Mouse (Mus musculus): ENCODE results near the gene Iqcj. TPM values are rescaled to one million over a fixed set of nuclear protein-coding genes. Genes with fewer than 3 reads are reported as not detected.

The Iqcj gene
- total RNA-seq, 1 experiment = not detected

DNA sequence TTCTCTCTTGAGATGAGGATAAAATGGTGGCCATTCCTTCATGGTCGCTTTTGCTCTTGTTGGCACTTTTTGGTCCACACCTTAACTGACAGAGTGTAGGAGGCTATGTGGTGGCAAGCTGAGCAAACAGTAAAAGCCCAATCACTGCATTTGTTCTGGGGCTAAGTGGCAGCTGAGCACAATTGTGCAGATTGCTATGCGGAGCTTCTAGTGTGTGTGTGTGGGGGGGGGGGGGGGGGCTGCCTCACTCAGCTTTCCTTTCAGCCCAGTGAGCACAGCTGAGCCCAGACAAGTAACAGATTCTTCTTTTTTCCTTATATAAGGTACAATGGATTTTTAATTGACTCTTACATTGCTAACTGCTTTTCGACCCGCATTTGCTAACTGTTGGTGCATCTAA, 110.4 kb downstream of the Iqcj start:
- H3K4me1 ChIP-seq (ENCODE audit: control insufficient read depth in 2 of 2, insufficient read depth in 2 of 2, low read length in 2 of 2, poor library complexity in 1 of 2) = no peaks in the 10 kb centered on the region
- H3K27ac ChIP-seq (ENCODE audit: insufficient read depth, low read depth, low read length, poor library complexity, severe bottlenecking) = no peak overlapping the region
- in situ Hi-C loops (cut with MboI; ENCODE audit: low sequenced_read_pairs in 2 of 2, unreplicated experiment in 2 of 2) = no loop called here
- H3K36me3 ChIP-seq (ENCODE audit: control insufficient read depth, insufficient read depth, low read length, poor library complexity, severe bottlenecking) = no peaks in the 10 kb centered on the region
- no peaks in the 10 kb centered on the region for H3K9me3 ChIP-seq (ENCODE audit: control insufficient read depth, insufficient read depth, low read depth, low read length)
- DNase-seq (ENCODE audit: low read depth, low spot score) = no peak
- H3K4me3 ChIP-seq (ENCODE audit: insufficient read depth in 1 of 2, low read depth in 1 of 2, low read length in 2 of 2, poor library complexity in 1 of 2, severe bottlenecking in 1 of 2) = no peak overlapping the region
- no peak overlapping the region for H3K9ac ChIP-seq (ENCODE audit: insufficient read depth, low read depth, low read length, poor library complexity, severe bottlenecking)
- no peak for TF ChIP-seq MAFK (IDR thresholded peaks at IDR 0.05; ENCODE audit: insufficient read depth, low read depth, low read length)
- TF ChIP-seq ZC3H11A (IDR thresholded peaks at IDR 0.05; ENCODE audit: borderline replicate concordance, low read depth, low read length) = no peak
- no peak for TF ChIP-seq CHD2 (IDR thresholded peaks at IDR 0.05; ENCODE audit: low read depth, low read length)
- TF ChIP-seq ZNF384 (IDR thresholded peaks at IDR 0.05; ENCODE audit: low read depth, low read length) = no peak
- TF ChIP-seq HCFC1 (IDR thresholded peaks at IDR 0.05; ENCODE audit: borderline replicate concordance, insufficient read depth, low read length) = no peak

GRCm38 (mm10) chr3:68012342-68012741, 120.3 kb downstream of the Iqcj start:
- Histone ChIP-seq H3K9me3 (ENCODE audit: control insufficient read depth, insufficient read depth, low read depth, low read length) (no peaks in the 10 kb centered on the region), H3K4me1 (ENCODE audit: control insufficient read depth in 2 of 2, insufficient read depth in 2 of 2, low read length in 2 of 2, poor library complexity in 1 of 2) (no peaks in the 10 kb centered on the region), H3K4me3 (ENCODE audit: insufficient read depth in 1 of 2, low read depth in 1 of 2, low read length in 2 of 2, poor library complexity in 1 of 2, severe bottlenecking in 1 of 2) (no peak overlapping the region), H3K9ac (ENCODE audit: insufficient read depth, low read depth, low read length, poor library complexity, severe bottlenecking) (no peak overlapping the region), H3K27ac (ENCODE audit: insufficient read depth, low read depth, low read length, poor library complexity, severe bottlenecking) (no peak overlapping the region), H3K36me3 (ENCODE audit: control insufficient read depth, insufficient read depth, low read length, poor library complexity, severe bottlenecking) (no peaks in the 10 kb centered on the region)
- DNase-seq (ENCODE audit: low read depth, low spot score) = no peak
- TF ChIP-seq MAFK (IDR thresholded peaks at IDR 0.05; ENCODE audit: insufficient read depth, low read depth, low read length) (no peak), ZC3H11A (IDR thresholded peaks at IDR 0.05; ENCODE audit: borderline replicate concordance, low read depth, low read length) (no peak)
- in situ Hi-C loops (cut with MboI; ENCODE audit: low sequenced_read_pairs in 2 of 2, unreplicated experiment in 2 of 2) = no loop called here

DNA sequence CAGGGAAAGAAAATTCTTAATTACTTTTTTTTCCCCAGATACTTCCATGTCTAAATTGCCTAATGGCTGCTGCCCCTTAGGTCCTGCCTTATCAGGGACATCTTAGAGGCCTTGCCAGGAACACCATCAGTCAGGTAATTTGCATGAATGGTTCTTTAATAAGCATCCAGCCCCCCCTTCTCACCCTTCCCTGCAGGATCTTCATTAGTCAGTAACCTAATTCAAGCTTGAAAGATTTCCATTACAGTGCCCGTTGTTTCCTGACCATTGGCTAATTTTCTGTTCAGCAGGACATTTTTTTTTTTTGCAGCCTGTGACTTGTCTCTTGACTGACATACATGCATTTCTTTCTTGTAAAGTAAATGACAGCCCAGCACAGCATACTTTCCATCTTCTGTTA, 123.8 kb downstream of the Iqcj start:
- DNase-seq (ENCODE audit: low read depth, low spot score) = no peak
- H3K36me3 ChIP-seq (ENCODE audit: control insufficient read depth, insufficient read depth, low read length, poor library complexity, severe bottlenecking) = no peaks in the 10 kb centered on the region
- H3K4me1 ChIP-seq (ENCODE audit: control insufficient read depth in 2 of 2, insufficient read depth in 2 of 2, low read length in 2 of 2, poor library complexity in 1 of 2) = no peaks in the 10 kb centered on the region
- H3K4me3 ChIP-seq (ENCODE audit: insufficient read depth in 1 of 2, low read depth in 1 of 2, low read length in 2 of 2, poor library complexity in 1 of 2, severe bottlenecking in 1 of 2) = no peak overlapping the region
- no peak overlapping the region for H3K27ac ChIP-seq (ENCODE audit: insufficient read depth, low read depth, low read length, poor library complexity, severe bottlenecking)
- in situ Hi-C loops (cut with MboI; ENCODE audit: low sequenced_read_pairs in 2 of 2, unreplicated experiment in 2 of 2) = no loop called here
- no peaks in the 10 kb centered on the region for H3K9me3 ChIP-seq (ENCODE audit: control insufficient read depth, insufficient read depth, low read depth, low read length)
- no peak for TF ChIP-seq HCFC1 (IDR thresholded peaks at IDR 0.05; ENCODE audit: borderline replicate concordance, insufficient read depth, low read length)
- no peak for TF ChIP-seq CHD2 (IDR thresholded peaks at IDR 0.05; ENCODE audit: low read depth, low read length)
- no peak for TF ChIP-seq ZNF384 (IDR thresholded peaks at IDR 0.05; ENCODE audit: low read depth, low read length)
- no peak for TF ChIP-seq ZC3H11A (IDR thresholded peaks at IDR 0.05; ENCODE audit: borderline replicate concordance, low read depth, low read length)
- no peak for TF ChIP-seq MAFK (IDR thresholded peaks at IDR 0.05; ENCODE audit: insufficient read depth, low read depth, low read length)
- no peak overlapping the region for H3K9ac ChIP-seq (ENCODE audit: insufficient read depth, low read depth, low read length, poor library complexity, severe bottlenecking)

GRCm38 (mm10) chr3:68019401-68019800, 127.4 kb downstream of the Iqcj start:
- no peak for DNase-seq (ENCODE audit: low read depth, low spot score)

GRCm38 (mm10) chr3:68036097-68036496, 144.1 kb downstream of the Iqcj start:
- Histone ChIP-seq H3K4me3 (ENCODE audit: insufficient read depth in 1 of 2, low read depth in 1 of 2, low read length in 2 of 2, poor library complexity in 1 of 2, severe bottlenecking in 1 of 2) (no peak overlapping the region), H3K9me3 (ENCODE audit: control insufficient read depth, insufficient read depth, low read depth, low read length) (no peaks in the 10 kb centered on the region), H3K4me1 (ENCODE audit: control insufficient read depth in 2 of 2, insufficient read depth in 2 of 2, low read length in 2 of 2, poor library complexity in 1 of 2) (no peaks in the 10 kb centered on the region), H3K9ac (ENCODE audit: insufficient read depth, low read depth, low read length, poor library complexity, severe bottlenecking) (no peak overlapping the region), H3K36me3 (ENCODE audit: control insufficient read depth, insufficient read depth, low read length, poor library complexity, severe bottlenecking) (no peaks in the 10 kb centered on the region), H3K27ac (ENCODE audit: insufficient read depth, low read depth, low read length, poor library complexity, severe bottlenecking) (no peak overlapping the region)
- in situ Hi-C loops (cut with MboI; ENCODE audit: low sequenced_read_pairs in 2 of 2, unreplicated experiment in 2 of 2) = loop anchor here in 1 of 2 experiments (25.0 kb wide), 1 partner anchor 424 kb away; no protein-coding TSS in a partner anchor
- DNase-seq (ENCODE audit: low read depth, low spot score) = no peak
- TF ChIP-seq CHD2 (IDR thresholded peaks at IDR 0.05; ENCODE audit: low read depth, low read length) (no peak), ZC3H11A (IDR thresholded peaks at IDR 0.05; ENCODE audit: borderline replicate concordance, low read depth, low read length) (no peak), HCFC1 (IDR thresholded peaks at IDR 0.05; ENCODE audit: borderline replicate concordance, insufficient read depth, low read length) (no peak), ZNF384 (IDR thresholded peaks at IDR 0.05; ENCODE audit: low read depth, low read length) (no peak), MAFK (IDR thresholded peaks at IDR 0.05; ENCODE audit: insufficient read depth, low read depth, low read length) (no peak)

More at GRCm38 (mm10) chr3:68019401-68019800, 127.4 kb downstream of the Iqcj start:
- Histone ChIP-seq H3K9ac (ENCODE audit: insufficient read depth, low read depth, low read length, poor library complexity, severe bottlenecking) (no peak overlapping the region), H3K9me3 (ENCODE audit: control insufficient read depth, insufficient read depth, low read depth, low read length) (no peaks in the 10 kb centered on the region), H3K4me1 (ENCODE audit: control insufficient read depth in 2 of 2, insufficient read depth in 2 of 2, low read length in 2 of 2, poor library complexity in 1 of 2) (no peaks in the 10 kb centered on the region), H3K4me3 (ENCODE audit: insufficient read depth in 1 of 2, low read depth in 1 of 2, low read length in 2 of 2, poor library complexity in 1 of 2, severe bottlenecking in 1 of 2) (no peak overlapping the region), H3K36me3 (ENCODE audit: control insufficient read depth, insufficient read depth, low read length, poor library complexity, severe bottlenecking) (no peaks in the 10 kb centered on the region), H3K27ac (ENCODE audit: insufficient read depth, low read depth, low read length, poor library complexity, severe bottlenecking) (no peak overlapping the region)
- no peak for TF ChIP-seq ZC3H11A (IDR thresholded peaks at IDR 0.05; ENCODE audit: borderline replicate concordance, low read depth, low read length)
- no peak for TF ChIP-seq CHD2 (IDR thresholded peaks at IDR 0.05; ENCODE audit: low read depth, low read length)
- no peak for TF ChIP-seq HCFC1 (IDR thresholded peaks at IDR 0.05; ENCODE audit: borderline replicate concordance, insufficient read depth, low read length)
- no peak for TF ChIP-seq ZNF384 (IDR thresholded peaks at IDR 0.05; ENCODE audit: low read depth, low read length)
- TF ChIP-seq MAFK (IDR thresholded peaks at IDR 0.05; ENCODE audit: insufficient read depth, low read depth, low read length) = no peak
- in situ Hi-C loops (cut with MboI; ENCODE audit: low sequenced_read_pairs in 2 of 2, unreplicated experiment in 2 of 2) = no loop called here
